Mouse (Mus musculus) bone marrow, adult 2 months (tissue): ENCODE results near the gene R3hdm2.

Experiments
- CTCF ChIP-seq: fragments of 200-500 bp; IDR thresholded peaks from 2 replicates; pipeline ENCODE4 v1.5.1; 2011; ENCODE audit warnings: low read length, control low read depth; ENCODE audit not compliant: control insufficient read depth, insufficient read depth
- POLR2A ChIP-seq: fragments of 200-500 bp; IDR thresholded peaks from 2 replicates; pipeline ENCODE4 v1.6.1; 2011; ENCODE audit warnings: low read depth, mild to moderate bottlenecking, control low read depth, low read length, borderline replicate concordance; ENCODE audit not compliant: control insufficient read depth

GRCm38 (mm10) chr10:127381743-127382134 lies 1.6 kb downstream of the R3hdm2 start:
- TF ChIP-seq CTCF (no peak), POLR2A (no peak)
